Mouse (Mus musculus): ENCODE data around the gene 1700018G05Rik. TPM values are rescaled to one million over a fixed set of nuclear protein-coding genes. Genes with fewer than 3 reads are reported as not detected.

1700018G05Rik gene
- polyA plus RNA-seq, 1 experiment from 2014 or later: not detected

Other genes with a start within 250 kb of the 1700018G05Rik start
- not detected in 2 replicates for gene Gm3880, start 241.4 kb upstream of the 1700018G05Rik start, polyA plus RNA-seq (2016; fragmentation: Nextera tagmentation; extraction: Ambion mirVana)
- gene Gm9112, start 220.7 kb upstream of the 1700018G05Rik start, polyA plus RNA-seq (2016; fragmentation: Nextera tagmentation; extraction: Ambion mirVana): not detected in 2 replicates
- gene Dmrtc1b, start 220.5 kb upstream of the 1700018G05Rik start, polyA plus RNA-seq (2016; fragmentation: Nextera tagmentation; extraction: Ambion mirVana): not detected in 2 replicates
- gene Dmrtc1c1, start 125.4 kb upstream of the 1700018G05Rik start, polyA plus RNA-seq (2016; fragmentation: Nextera tagmentation; extraction: Ambion mirVana): not detected in 2 replicates
- not detected in 2 replicates for gene Dmrtc1c2, start 73.8 kb upstream of the 1700018G05Rik start, polyA plus RNA-seq (2016; fragmentation: Nextera tagmentation; extraction: Ambion mirVana)
- gene 1700031F05Rik, start 60.4 kb upstream of the 1700018G05Rik start, polyA plus RNA-seq (2016; fragmentation: Nextera tagmentation; extraction: Ambion mirVana): not detected in 2 replicates
- gene Dmrtc1a, start 19.7 kb upstream of the 1700018G05Rik start, polyA plus RNA-seq (2016; fragmentation: Nextera tagmentation; extraction: Ambion mirVana): 0.17 TPM in 1 of 2 replicates, not detected in the other
- gene 1700011M02Rik, start 19.5 kb upstream of the 1700018G05Rik start, polyA plus RNA-seq (2016; fragmentation: Nextera tagmentation; extraction: Ambion mirVana): not detected in 2 replicates